In genomic region chr13:20900972-20901457, GRCm38 (mm10) we compare ENCODE assay signal across 8 mouse cellular contexts.
DNase-seq lines count a peak whose midpoint lies in the region; ATAC-seq and TF ChIP-seq lines count a peak whose summit lies in the region.

No protein-coding gene starts in this region.

- H3K27ac ChIP-seq in heart, embryonic 10.5 days: peak overlapping the region; percentile 69
- peak overlapping the region; percentile 4; the same call in 1 of the 2 replicates for H3K27ac ChIP-seq in forebrain, postnatal 0 days (ENCODE audit: low read depth, low read length)

- H3K36me3 ChIP-seq in heart, embryonic 10.5 days: no peaks in the 10 kb centered on the region
- H3K36me3 ChIP-seq in forebrain, postnatal 0 days (ENCODE audit: insufficient read depth): no peaks in the 10 kb centered on the region

- no peaks in the 10 kb centered on the region for H3K27me3 ChIP-seq in heart, embryonic 10.5 days (ENCODE audit: insufficient read depth, poor library complexity, severe bottlenecking)
- no peaks in the 10 kb centered on the region for H3K27me3 ChIP-seq in forebrain, postnatal 0 days (ENCODE audit: insufficient read depth, low read length)

- TF ChIP-seq CTCF in forebrain, postnatal 0 days (IDR thresholded peaks at IDR 0.05; ENCODE audit: low read depth): no peak

- H3K4me3 ChIP-seq in heart, embryonic 10.5 days: no peak overlapping the region
- no peak overlapping the region for H3K4me3 ChIP-seq in forebrain, postnatal 0 days (ENCODE audit: low read depth, low read length)

- WGBS in heart, embryonic 10.5 days: 6% methylated on average over 2 of the region's 2 CpGs
- WGBS in forebrain, postnatal 0 days: 8% methylated on average over 2 of the region's 2 CpGs

- H3K4me1 ChIP-seq in heart, embryonic 10.5 days: peaks cover 21% of the 10 kb centered on the region
- H3K4me1 ChIP-seq in forebrain, postnatal 0 days (ENCODE audit: insufficient read depth): peaks cover 13% of the 10 kb centered on the region; the same call in 1 of the 2 replicates

- H3K4me2 ChIP-seq in forebrain, postnatal 0 days (ENCODE audit: low read depth): no peak overlapping the region

- no peak for DNase-seq in heart, embryonic 10.5 days (ENCODE audit: low spot score)
- no peak for DNase-seq in heart, adult 11 months
- peak; percentile 72 for DNase-seq in brain, adult 2 months (ENCODE audit: low read depth, low spot score)
- DNase-seq in forebrain, postnatal 0 days: peak; percentile 46
- peak; percentile 47 for DNase-seq in lung, postnatal 25 days (ENCODE audit: low spot score)
- no peak for DNase-seq in yolk sac, embryonic 10.5 days (ENCODE audit: low spot score)
- no peak for DNase-seq in gastrocnemius, postnatal 4 days (ENCODE audit: low spot score in 2 of 2)

- no peak overlapping the region for H3K9ac ChIP-seq in forebrain, postnatal 0 days

- peak; percentile 50 for ATAC-seq in forebrain, postnatal 0 days
- no peak for ATAC-seq in activated CD4-positive, CD25-positive, alpha-beta regulatory T cell, adult 4 months

- no peaks in the 10 kb centered on the region for H3K9me3 ChIP-seq in heart, embryonic 10.5 days
- H3K9me3 ChIP-seq in forebrain, postnatal 0 days (ENCODE audit: low read length): no peaks in the 10 kb centered on the region

Comparison
In these comparisons a context has a peak if more than half of its experiments do, and no peak if none do; other contexts are left out.
1. DNase-seq: peak in brain, adult 2 months (single experiment), forebrain, postnatal 0 days (single experiment) and lung, postnatal 25 days (single experiment); none in heart, embryonic 10.5 days (single experiment), heart, adult 11 months (single experiment), yolk sac, embryonic 10.5 days (single experiment) and gastrocnemius, postnatal 4 days (0 of 2).